Mouse (Mus musculus): ENCODE data around the gene Cdk11b.

Gene Cdk11b

DNA sequence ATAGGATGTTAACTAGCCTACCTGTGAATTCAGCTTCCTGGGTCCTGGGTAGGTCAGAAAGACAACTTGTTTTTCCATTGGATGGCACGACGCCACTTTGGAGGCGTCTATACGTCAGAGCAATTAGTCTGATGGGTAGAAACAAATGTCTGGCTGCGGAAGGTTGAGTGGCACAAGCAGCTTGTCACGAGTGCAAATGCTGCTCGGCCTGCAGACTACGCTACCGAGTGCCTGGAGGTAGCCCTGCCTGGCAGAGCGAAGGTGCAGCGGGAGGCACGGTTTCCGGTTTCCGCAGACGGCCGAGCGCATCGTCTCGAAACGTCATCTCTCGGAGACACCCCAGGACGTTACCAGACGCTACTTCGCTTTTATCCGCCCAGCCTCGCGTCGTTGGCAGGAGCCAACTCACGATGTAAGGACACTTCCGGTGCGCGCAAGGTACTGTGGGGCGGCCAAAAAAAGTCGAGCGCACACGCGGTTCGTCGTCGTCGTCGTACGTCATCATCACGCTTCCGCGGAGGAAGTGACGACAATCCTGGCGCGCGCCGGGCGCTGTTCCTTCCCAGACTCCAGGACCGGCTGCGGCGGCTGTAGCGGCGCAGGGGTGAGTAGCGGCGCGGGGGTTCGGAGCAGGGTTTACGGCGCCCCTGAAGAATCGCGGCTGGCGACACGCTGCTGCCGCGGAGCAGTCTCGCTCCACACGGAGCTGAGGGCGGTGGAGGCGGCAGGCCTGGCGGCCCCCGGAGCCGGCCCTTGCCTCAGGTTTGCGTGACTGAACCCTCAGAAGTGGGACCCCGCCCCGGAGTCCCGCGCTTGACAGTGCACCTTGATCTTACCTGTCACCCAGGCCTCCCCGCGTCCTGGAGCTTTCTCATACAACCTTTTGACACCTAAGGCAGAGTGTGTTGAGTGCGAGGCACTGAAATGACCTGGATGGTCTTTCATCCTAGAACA is at the start of gene Cdk11b:
Gene Cdk11b (plus strand): TSS at position 517 of the 954 bp plus-strand sequence.
- peak; percentile 100 for DNase-seq (ENCODE audit: low read depth)

DNA sequence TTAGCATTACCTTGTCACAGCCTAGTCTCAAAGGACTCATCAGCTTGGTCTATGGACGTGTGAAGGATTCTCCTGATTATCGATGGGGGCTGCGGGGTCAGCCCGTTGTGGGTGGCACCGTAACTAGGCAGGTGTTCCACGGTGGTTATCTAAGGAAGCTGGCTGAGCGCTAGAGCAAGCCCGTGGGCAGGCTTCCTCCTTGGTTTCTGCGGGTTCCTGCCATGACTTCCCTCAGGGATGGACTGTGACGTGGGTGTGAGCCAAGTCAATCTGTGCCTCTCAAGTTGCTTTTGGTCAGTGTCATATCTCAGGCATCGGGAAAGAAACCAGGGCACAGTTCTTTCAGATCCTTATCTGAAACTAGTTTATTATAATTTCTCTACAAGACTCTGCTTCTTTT is 49.7 kb upstream of the Cdk11b start:
- DNase-seq (ENCODE audit: low read depth): peak; percentile 73

DNA sequence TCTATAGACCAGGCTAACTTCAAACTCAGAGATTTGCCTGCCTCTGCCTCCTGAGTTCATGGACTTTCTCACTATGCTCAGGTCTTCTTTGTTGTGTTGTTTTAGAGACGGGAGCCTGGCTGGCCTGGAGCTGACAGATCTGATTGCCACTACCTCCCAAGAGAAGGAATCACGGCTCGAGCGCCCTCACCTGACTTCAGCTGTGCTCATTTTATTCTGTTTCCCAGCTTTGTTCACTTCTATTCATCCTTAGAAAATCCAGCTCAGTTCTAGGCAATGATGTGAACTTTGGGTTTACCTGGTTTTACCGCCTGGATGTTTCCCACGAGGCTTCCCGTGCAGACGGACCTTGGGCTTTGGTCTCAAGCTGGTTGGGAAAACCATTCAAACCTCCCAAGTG is 49.1 kb upstream of the Cdk11b start:
- no peak for DNase-seq (ENCODE audit: low read depth)

DNA sequence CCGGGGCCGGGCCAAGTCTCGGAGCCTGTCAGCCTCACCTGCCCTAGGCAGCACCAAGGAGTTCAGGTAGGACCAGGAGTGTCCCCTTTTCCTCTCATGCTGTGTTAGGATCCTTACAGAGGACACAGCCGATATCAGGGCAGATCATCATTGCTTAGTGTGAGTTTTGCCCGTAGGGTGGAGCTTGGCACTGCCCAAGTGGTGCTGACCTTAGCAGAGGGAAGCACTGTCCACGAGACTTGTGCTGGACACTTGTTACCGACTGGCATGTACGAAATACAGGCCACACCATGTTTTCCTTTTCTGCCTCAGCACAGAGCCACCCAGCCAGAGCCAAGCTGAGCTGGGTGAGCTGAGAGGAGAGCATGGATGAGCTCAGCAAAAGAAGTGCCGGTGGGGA is 47.5 kb upstream of the Cdk11b start:
- no peak for DNase-seq (ENCODE audit: low read depth)

DNA sequence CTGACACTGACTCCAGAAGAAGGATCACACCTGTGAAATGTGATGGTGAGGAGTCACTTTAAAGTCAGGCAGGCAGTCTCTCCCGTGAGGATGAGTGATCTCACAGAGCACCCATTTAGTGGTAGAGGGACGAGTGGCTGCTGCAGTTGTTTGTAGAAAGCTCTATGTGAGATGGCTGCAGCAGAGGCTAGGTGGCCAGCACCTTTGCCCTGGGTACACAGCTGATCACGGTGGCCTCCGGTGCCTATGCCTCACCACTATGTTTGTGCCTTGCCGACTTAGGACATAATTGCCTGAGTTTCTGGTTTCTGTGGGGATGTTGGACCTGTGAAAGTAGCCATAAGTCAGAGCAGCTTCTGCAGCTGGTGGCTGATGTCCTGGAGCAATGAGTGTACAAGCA is 46.9 kb upstream of the Cdk11b start:
- no peak for DNase-seq (ENCODE audit: low read depth)

DNA sequence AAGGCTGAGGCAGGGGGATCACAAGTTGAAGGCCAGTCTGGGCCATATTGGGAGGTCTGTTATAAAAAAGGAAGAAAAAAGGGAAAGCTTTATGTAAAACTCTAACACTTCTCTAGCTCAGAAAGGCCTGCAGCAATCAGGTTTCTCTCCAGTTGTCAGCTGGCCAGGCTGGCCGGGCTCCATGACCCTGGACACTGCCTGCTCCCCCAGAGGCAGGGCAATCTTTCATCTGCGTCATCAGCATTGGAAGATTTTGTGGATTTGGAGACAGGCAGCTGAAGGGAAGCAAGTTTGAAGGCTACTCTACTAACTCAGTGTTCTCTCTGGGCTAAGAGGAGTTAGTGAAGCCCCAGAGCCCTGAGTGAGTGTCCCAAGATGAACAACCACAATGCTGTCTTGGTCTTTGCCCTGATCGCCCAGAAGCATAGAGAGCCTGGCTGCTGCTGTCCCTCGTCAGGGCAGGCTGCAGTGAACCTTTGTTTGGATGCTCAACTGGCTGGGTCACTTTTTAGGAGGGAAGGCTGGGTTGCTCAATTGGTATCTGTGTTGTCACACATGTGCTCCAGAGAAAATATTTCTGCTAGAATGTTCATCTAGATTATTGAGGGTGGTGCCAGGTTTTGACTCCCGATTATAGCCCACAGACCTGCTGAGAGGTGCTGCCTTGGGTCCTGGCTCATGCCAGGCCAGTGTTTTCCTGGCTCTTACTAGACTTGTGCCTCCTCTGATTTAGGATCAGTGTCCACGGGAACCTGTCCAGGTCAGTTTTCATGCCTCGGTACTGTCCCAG is 46.1 kb upstream of the Cdk11b start:
- no peak for DNase-seq (ENCODE audit: low read depth)

DNA sequence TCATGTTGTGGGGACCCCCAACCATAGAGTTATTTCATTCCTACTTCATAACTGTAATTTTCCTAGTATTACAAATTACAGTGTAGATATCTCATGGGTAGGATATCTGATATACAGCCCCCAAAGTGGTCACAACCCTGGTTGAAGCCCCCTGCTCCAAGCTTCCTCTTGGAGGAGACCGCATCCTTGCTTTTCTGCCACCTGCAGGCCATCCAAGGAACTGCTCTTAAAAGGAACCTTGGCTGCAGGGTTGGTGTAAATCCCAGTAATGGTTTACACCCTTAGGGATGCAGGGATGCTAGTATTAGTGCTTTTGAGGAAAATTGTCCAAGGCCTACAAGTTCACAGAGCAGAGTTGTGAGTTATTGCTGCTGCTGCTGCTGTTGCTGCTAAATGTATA is 44.2 kb upstream of the Cdk11b start:
- DNase-seq (ENCODE audit: low read depth): no peak

DNA sequence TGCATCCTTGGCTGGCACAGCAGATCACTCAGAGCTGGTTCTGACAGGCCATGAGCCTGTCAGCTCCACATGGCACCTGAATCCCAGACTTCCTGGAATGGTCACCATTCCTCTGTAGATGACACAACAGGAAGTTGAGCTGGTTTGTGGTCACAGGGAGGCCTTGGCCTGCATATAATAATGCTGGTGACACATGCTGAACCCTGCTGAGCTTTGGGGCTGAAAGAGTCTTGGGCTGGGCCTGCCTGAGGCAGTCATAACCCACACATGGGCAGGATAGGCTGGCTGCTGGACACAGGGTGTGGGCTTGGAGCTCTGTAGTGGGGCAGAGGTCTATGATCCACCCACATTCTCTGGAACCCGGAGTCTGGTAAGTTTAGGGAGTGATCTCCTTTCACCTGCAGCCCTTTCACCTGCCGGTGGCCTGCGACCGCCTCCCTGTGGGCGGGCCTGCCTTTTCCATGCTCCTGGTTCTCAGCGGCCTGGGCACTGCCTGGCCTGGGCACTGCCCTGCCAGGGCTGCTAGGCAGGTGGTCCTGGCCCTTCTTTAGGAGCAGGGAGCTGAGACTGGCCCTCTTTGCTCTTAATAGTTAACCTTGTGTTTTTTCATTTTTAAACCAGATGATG is 42.3 kb upstream of the Cdk11b start:
- DNase-seq (ENCODE audit: low read depth): peak; percentile 91

DNA sequence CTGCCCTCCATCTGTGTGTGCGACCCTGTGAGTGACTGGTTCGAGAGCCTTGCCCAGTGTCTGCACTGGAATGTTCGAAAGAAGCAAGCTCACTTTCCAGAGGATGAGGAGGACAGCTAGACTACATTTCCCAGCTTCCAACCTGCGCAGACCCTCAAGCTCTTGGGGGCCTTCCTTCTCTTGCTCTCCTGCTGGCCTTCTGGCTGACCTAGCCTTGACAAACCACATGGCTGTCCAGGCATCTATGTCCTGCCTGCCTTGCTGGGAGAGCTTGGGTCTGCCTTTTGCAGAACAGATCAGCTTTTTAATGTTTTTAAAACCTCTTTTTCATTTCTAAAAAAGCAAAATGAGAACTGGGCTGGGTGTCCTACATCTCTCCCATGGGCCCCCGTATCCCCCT is 35.3 kb upstream of the Cdk11b start:
- no peak for DNase-seq (ENCODE audit: low read depth)

DNA sequence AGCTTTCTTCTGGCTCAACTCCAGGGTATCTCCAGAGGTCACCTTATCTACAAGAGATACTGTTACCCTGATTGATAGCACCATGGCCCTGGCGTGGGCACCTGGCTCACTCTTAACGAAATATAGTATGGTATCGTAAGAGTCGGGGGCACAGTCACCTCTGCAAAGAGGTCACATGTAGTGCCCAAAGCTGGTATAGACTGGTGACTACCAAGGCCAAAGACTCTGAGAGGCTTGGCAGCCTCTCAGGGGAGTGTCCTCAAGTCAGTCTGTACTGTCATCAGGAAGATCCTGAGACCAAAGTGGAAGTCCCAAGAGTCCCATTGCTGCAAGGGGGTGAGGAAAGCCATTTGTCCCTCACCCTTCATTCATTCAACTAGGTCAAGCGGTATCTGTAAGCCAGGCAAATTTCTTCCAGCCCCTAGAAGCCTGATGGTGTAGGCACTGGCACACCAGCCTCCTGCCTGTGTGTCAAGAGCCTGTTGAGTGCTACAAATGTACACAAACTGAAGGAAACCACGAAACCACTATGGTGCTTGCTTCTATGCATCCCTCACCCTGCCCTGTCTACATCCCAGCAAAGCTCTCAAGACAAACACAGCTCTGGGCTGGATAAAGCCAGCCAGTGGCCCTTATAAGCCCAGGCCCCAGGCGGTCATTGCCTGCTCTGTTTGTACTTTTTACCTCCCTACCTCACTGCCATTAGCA is 33.5 kb upstream of the Cdk11b start:
- peak; percentile 85 for DNase-seq (ENCODE audit: low read depth)

DNA sequence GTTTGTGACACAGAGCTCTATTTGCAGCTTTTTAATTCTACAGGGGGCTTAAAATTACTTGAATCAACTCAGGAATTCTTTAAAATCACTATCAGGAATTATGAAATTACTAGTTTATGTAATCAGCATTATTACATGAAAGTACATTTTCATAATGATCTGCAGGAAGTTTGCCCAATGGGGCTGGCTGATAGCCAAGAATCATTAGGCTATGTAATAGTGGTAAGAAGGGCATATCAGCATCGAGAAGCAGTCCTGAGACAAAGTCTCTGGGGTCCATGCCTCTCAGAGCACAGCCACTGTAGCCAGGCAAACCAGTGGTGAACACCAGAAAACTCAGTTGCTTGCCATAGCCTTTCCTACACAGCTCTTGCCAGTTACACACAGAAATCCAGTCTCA is 30.9 kb upstream of the Cdk11b start:
- peak; percentile 54 for DNase-seq (ENCODE audit: low read depth)

DNA sequence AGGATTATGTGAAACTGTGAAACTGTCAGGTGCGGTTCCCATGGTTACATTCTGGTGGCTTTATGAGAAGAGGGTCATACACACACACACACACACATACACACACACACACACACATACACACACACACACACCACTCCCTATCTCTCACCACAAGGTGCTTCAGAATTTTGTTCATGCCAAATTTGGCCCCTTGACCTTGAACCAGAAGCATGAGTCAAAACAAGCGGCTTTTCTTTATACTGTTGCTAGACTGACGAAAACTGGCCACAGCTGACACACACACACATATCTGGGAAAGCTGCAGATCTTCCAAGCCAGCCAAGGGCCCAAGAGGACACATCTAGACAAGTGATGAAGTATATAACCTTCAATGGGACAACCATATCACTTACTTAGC is 28.9 kb upstream of the Cdk11b start:
- DNase-seq (ENCODE audit: low read depth): peak; percentile 94

DNA sequence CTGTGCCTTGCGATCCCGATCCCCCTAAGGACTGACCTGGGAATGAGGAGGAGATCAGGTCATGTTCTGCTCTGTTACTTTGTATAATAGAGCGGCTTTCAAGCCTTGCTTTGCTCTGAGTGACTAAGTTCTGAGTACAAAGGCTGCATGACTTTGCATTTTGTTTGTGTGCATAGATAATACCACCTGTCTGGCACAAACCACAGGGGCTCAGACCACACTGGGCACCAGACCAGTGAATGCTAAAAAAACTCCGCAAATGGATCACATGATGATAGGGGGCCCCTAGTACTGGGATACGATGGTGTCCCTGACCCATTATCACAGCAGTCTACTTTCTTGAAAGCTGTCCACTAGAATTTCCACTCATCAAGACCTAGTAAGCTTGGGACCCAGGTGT is 28.0 kb upstream of the Cdk11b start:
- peak; percentile 93 for DNase-seq (ENCODE audit: low read depth)

DNA sequence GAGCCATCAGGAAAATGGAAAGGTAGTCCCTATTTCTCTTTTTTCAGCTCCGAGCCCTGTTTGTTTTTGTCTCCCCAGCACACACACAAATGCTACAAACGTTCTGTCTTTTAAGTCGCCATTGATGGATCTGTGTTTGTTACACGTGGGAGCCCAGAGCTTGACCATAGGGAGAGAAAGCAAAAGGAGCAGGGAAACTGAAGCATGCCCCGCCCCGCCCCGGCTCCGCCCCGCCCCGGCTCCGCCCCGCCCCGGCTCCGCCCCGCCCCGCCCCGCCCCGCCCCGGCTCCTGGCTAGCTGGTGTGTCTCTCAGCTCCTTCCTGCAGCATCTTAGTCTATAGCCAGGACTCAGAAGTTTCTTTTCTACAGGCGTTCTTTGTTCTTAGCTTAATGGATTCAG is 26.1 kb upstream of the Cdk11b start:
- peak; percentile 22 for DNase-seq (ENCODE audit: low read depth)

DNA sequence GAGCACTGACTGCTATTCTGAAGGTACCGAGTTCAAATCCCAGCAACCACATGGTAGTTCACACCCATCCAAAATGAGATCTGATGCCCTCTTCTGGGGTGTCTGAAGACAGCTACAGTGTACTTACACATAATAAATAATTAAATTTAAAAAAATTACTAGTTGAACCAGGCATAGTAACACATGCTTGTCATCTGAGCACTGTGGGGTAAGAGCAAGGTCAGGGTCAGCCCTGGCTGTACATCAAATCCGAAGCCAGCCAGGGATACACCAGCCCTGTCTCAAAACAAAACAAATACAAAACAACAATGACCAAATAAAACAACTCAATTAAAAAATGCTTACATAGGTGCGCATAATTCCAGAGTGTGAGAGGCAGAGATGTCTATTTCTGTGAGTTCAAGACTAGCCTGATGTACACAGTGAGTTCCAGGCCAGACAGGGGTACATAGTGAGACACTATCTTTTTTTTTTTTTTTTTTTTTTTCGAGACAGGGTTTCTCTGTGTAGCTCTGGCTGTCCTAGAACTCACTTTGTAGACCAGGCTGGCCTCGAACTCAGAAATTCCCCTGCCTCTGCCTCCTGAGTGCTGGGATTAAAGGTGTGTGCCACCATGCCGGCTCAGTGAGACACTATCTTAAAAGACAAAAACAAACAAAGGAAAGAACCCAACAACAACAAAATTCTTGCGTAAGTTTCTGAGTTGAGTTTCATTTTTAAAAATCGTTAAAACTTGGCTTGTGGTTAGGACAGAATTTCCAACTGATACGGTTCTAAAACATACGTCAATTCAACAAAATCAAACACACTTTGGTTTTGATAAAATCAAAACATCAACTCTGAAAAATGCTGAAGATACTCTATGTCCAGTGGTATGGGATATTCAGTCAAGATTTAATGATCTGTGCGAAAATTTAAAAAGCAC is 24.5 kb upstream of the Cdk11b start:
- DNase-seq (ENCODE audit: low read depth): peak; percentile 68

DNA sequence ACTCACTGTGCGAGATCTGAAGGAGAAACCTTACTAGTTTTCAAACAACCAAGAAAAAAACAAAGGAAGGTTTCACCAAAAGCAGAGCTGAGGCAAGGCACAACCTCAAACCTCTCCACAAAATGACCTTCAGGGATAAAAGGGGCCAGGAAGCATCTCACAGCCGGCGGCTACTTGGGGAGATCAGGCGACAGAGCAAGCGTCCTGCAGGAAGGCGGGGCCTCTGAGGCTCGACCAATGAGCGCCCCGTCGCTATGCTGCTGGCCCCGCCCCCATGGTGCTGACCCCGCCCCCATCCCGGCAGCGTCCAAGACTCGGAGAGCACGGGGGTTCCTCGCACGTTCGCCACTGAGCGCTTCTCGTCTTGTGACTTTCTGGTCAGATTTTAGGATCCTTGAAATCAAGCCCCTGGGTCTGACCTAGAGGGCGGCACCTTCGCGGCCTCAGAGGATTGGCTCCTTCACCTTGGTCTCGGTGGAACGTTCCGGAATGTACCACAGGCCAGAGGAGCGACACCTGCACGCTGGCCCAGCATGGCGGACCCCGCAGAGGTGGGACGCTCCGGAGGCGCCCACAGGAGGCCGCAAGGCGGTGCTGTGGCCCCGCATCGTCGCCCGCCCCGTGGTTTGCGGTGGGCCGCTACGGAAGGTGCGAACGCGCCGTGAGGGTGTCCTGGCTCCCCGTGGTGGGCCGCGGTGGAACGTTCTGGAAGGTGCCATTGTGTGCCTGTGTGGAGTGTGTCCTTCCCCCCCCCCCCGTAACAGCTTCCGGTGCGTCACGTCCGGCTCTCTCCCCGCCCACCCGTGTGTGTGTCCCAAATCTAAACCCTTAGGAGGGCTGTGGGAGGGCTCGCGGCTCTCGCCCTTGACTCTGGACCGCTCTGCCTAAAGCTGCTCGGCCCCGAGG is 23.3 kb upstream of the Cdk11b start, which contains the start of gene Slc35e2:
Gene Slc35e2 (plus strand): TSS at position 326 of the 906 bp plus-strand sequence.
- peak; percentile 98 for DNase-seq (ENCODE audit: low read depth)

DNA sequence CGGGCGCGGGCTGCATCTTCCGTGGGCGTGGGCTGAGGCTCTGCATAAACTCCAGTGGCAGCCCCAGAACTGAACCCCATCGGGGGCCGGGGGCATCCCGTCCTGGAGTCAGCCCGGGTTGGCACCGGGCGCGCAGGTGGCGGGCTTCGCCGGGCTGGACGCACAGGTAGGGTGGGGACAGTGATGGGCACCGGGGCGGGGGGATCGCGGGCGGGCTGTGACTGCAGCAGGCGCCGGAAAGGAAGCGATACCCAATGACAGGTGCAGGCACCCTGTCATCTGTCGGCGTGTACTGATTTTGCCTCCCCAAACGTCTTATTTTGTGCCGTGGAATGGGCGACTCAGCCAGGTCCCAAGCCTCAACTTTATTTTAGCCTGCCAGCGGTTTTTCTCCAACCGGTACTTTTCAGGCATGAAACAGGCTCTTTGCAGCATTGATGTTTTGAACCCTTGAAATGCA is 22.6 kb upstream of the Cdk11b start:
- no peak for DNase-seq (ENCODE audit: low read depth)

DNA sequence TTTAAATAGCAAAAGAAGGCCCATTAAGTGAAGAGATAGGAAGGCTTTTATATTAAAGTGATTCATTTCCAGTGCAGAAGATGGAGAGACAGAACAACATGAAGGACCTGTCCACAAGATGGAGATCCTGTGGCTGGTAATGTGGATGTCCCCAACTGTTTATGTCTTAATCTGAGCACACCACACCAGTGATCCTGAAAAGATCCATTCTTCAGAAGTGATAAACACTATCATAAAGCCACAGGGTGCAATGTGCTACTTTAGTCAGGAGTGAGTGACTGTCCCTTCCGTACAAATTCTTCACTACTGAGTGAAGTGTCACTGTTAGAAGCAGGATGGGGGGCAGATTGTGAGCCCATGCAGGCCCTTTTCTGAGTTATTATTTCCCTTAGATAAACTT is 21.9 kb upstream of the Cdk11b start:
- no peak for DNase-seq (ENCODE audit: low read depth)

DNA sequence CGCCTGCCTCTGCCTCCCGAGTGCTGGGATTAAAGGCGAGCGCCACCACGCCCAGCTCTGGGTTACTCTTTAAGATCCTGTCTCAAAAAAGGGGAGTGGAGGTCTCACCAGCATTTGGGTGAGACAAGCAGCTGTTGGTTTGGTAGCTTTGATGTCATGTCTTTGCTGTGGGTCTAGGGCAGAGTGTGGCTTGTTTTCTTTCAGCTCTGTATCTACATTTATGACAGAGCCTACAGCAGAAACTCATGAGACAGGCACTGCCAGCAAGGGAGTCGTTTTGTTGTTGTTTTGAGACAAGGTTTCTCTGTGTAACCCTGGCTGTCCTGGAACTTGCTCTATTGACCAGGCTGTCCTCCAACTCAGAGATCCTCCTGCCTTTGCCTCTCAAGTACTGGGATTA is 20.9 kb upstream of the Cdk11b start:
- no peak for DNase-seq (ENCODE audit: low read depth)

DNA sequence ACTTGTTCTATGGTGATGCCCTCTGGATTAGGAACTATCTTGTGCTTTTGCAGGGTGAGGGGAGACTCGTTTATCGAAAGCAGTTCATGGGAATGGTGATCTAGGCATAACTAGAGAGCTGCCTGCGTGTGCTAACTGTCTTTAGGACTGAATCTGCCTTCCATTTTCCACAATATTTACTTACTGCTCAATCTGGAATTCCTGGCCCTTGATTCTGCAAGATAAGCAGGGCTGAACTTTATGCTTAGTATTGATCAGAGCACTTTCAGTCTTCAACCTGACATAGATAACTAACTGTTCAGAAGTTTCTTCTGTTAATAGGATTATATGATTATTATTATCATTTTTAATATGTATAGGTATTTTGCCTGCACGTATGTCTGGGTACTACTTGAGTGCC is 19.5 kb upstream of the Cdk11b start:
- DNase-seq (ENCODE audit: low read depth): no peak
